Mouse (Mus musculus): ENCODE results near the gene Srbd1. TPM values are rescaled to one million over a fixed set of nuclear protein-coding genes. Genes with fewer than 3 reads are reported as not detected.

The Srbd1 gene
- total RNA-seq, 2 experiments from 2014 or later: 33.0 to 34.2 TPM

GRCm38 (mm10) chr17:85943071-85943470, 201.9 kb downstream of the Srbd1 start:
- no peak for ATAC-seq (replicated peaks; ENCODE audit: low FRiP score, low TSS enrichment, poor library complexity, severe bottlenecking)

- ATAC-seq (replicated peaks; ENCODE audit: low FRiP score, low TSS enrichment, poor library complexity, severe bottlenecking): no peak
Observed at GRCm38 (mm10) chr17:85942123-85942522, 202.9 kb downstream of the Srbd1 start.

- ATAC-seq (replicated peaks; ENCODE audit: low FRiP score, low TSS enrichment, poor library complexity, severe bottlenecking): no peak
Observed at GRCm38 (mm10) chr17:85941141-85941738, 203.7 kb downstream of the Srbd1 start.

- no peak for ATAC-seq (replicated peaks; ENCODE audit: low FRiP score, low TSS enrichment, poor library complexity, severe bottlenecking)
Observed at GRCm38 (mm10) chr17:85937131-85937530, 207.8 kb downstream of the Srbd1 start.

- ATAC-seq (replicated peaks; ENCODE audit: low FRiP score, low TSS enrichment, poor library complexity, severe bottlenecking): no peak
Observed at GRCm38 (mm10) chr17:85935268-85935667, 209.7 kb downstream of the Srbd1 start.

Other genes with a start within 250 kb of the Srbd1 start
- gene Prkce, start 22.6 kb upstream of the Srbd1 start, total RNA-seq (2014; fragmentation: Nextera tagmentation): 3.8 and 5.3 TPM in 2 replicates
- 1.7 and 5.7 TPM in 2 replicates for gene Prkce, start 22.6 kb upstream of the Srbd1 start, total RNA-seq (2017)

All from megakaryocyte-erythroid progenitor cell, adult 5-6 weeks (primary cell).